Mouse (Mus musculus) frontal cortex, postnatal 36 days (tissue): ENCODE data around the gene Pttg1ip.

Experiments used
- DNase-seq, 2 experiments: peaks; one replicate each; pipeline ENCODE4 v3.0.0; 2022; ENCODE audit warnings: low spot score in 2 of 2

Gene Pttg1ip

DNA sequence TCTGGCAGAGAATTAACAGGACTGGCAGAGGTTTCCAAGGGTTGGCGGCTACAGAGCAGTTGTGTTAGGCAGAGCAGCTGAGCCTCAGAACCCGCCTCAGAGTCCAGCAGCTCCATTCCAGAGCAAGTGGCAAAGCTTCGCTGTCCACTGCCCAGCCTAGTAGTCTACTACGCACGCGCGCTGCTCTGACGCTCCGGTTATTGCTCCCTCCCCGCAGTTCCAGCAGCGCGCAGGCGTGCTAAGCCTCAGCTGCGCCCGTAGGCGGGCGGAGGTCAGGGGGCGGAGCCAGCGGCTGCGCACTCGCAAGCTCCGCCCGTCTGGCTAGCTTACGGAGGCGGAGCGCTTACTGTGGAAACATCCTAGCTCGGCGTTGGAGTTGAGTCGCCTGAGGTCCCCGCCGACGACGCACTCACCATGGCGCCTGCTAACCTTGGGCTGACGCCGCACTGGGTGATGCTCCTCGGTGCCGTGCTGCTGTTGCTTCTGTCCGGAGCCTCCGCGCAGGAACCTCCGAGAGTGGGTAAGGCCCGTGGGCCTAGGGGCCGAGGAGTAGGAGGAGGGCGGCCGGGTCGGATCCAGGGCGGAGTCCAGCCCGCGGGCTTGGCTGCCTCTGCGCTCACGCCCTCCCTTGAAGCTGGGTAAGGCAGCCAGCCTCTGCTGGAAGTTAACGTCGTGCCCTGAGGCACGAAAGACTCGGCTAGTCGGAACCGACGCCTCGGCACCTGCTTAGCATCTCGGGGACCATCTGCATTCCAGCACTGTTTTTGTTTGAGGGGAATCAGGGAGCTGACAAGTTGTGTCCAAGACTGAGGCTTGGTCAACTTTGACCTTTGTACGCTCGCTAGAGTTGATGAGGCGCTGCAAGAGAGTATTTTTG lies at the start of gene Pttg1ip:
TSS of gene Pttg1ip (plus strand) at position 313 of the 877 bp plus-strand sequence.
- DNase-seq, result peak; percentile 93 to 95

DNA sequence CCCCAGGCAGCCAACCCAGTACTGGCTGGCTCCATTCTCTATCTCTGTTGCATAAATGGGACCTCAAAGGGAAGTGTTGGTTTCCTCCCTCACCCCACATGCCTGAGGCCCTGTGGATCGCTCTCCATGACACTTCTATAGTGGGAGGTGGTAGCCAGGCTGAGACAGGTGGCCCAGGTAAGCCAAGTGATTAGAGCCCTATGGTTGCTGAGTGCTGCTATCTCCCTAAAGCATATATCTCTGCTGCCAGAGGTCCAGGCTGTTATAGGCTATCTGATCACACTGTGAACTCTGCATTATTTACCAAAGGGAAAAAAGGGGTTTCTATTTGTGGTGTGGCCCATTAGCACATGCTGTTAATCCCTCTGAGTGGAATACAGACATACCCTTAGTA lies 49.5 kb upstream of the Pttg1ip start:
- no peak for DNase-seq

DNA sequence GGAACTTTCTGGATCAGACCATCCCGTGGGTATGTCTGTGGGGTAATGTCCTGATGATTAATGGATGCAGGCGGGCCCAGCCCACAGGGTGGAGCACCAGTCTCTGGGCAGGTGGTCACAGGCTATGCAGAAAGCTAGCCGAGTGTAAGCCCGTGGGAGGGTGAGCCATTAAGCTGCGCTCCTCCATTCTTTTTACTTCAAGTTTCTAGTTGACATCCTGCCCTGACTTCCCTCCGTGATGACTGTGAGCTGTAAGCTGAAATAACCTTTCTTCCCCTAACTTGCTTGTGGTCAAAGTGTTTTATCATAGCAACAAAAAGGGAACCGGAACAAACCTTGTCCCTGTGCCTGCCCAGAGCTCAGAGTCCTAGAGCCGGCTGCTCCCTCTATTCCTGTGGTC lies 44.8 kb upstream of the Pttg1ip start:
- no peak for DNase-seq

DNA sequence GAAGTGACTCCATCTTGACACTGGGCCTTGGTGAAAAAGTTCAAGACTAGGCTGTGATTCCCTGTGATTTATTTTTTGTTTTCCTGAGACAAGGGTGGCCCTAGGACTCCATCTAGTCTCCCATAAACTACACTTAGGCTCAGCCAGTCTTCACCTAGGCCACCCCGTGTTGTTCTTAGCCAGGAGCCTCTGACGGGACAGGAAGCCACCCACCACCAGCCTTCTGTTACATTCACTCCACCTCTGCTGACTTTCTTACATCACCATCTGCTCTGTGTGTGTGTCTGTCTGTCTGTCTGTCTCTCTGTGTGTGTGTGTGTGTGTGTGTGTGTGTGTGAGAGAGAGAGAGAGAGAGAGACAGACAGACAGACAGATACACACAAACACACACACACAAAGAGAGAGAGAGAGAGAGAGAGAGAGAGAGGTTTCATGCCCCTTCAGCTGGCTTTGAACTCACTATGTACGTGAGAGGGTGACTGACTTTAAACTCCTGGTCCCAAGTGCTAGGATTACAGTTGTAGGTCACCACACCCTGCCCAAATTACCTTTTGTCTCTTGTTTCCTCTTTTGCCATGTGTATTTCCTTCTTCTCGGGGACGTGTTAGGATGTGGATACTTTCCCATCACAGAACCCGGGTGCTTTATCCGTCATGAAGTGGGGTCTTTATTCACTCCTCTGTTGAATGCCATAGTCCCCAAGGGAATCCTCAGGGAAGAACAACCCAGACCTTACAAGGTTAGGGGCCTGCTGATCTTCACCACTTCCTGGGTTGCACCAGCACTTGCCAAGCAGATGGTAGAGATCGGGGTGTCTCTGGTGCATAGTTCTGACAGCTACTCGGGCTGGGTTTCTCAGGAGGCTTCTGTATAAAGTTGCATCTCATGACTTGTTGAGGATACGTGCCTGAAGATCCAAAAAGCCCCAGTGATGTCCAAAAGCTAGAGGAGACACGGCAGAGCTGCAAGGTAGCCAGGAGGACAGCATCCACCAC lies 44.0 kb upstream of the Pttg1ip start:
- DNase-seq, result no peak

DNA sequence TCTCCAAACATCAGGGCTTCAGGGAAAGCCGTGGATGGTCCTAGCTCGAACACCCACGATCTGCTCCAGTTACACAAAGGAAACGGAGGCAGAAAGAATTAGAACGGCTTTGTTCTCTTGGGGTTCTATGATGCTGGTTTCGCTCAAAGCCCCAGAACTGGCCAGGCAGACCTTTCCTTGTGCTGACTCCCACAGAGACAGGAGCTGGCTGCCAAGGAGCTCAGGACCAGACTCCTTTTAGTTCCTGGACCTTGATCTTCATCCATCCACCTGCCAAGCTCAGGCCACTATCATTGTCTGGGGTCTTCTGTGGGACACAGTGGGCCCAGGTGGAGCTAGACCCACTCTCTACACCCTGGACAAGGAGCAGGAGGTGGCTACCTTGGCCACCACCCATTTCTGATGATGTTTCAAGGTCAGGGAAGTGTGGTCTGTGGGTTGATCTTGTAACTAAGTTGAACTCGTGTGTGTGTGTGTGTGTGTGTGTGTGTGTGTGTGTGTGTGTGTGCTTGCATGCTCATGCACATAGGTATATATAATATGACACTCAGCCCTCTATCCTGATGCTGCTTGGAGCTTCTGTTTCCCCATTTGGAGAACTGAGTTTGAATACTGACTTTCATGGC lies 42.1 kb upstream of the Pttg1ip start:
- DNase-seq, result no peak

DNA sequence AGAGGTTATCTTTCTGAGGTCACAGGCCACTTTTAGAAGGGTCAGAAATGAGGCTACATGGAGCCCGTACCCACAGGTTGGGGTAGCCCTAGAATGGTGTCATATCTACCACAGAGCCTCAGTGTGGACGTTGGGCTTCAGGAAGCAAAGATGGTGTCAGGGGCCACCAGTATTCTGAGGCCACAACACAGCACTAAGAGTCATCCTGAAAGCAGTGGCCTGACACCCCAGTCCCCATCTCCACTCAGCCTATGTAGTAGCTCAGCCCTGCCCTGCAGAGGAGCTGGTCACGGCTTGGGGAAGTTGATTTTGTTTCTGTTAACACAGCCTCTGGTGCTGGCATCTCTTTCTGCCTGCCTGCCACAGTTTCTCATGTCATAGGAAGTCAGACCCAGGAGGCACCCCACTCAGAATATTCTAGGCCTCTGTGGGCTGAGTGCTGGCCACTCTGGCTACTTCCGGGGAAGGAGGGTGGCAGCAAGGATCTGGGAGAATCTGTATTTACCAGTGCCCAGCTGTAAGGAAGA lies 40.9 kb upstream of the Pttg1ip start:
- no peak for DNase-seq

DNA sequence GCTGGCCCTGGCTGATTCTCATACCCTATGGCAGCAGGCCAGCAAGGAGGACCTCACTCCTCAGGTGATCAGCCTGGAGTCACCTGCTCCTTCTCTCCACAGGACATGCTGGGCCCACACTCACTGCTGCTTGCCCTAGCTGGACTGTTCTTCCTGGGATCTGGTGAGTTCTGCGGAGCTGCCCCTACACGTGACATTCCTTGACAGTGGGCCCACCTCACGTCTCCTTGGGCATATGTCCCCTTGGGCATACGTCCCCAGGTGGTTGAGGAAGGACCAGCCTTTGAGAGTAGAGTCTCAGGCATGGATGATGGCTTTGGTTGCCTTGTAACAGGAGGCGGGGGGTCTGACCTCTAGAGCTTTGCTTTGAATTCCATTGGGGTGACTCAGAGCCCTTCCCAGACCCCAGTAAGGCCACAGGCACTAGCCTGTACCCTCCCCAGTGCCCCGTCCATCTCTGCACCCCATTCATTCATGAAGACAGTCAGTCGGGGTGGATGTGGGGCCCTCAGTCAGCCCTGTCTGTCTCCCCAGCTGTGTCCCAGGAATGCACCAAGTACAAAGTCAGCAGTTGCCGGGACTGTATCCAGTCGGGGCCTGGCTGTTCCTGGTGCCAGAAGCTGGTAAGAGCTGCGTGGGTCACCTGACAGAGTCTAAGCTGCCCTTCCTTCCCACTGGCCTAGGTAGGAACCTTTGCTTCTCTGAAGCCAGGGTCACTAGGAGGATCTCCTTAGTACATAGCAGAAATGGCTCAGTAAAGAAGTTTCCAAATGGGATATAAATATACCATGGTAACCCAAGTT lies 39.5 kb upstream of the Pttg1ip start:
- DNase-seq, result no peak

DNA sequence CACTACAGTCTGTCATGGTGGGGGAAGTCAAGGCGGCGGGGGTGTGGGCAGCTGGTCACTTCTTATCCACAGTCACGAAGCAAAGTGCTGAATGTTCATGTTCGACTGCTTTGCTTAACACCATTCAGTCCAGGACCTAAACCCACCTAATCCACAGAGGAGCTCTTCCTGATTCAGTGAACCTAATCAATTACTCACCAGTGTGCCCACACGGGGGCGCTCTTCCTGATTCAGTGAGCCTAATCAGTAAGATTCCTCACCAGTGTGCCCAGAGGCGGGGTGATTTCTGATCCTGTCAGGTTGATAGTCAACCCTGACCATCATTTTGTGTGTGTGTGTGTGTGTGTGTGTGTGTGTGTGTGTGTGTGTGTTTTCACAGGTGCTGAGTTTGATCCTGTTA lies 38.3 kb upstream of the Pttg1ip start:
- no peak for DNase-seq

DNA sequence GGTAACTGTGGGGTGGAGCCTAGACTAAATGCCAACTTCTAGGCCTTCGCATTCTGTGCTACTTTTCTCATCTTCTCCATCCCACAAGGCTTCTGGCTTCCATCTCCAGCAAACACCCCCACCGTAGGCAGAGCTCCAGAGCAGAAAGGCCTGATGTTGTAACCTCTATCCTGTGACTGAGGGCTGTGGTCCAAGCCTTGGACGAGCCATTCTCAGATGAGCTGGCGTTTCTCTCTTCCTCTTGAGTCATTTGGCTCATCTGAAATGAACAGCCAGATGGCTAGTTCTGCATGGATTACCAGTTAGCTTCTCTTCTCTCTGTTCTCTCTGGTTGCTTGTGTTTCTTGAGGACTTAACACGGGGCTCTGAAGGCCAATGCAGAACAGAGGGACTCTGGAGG lies 36.6 kb upstream of the Pttg1ip start:
- DNase-seq, result peak; percentile 53 to 60

DNA sequence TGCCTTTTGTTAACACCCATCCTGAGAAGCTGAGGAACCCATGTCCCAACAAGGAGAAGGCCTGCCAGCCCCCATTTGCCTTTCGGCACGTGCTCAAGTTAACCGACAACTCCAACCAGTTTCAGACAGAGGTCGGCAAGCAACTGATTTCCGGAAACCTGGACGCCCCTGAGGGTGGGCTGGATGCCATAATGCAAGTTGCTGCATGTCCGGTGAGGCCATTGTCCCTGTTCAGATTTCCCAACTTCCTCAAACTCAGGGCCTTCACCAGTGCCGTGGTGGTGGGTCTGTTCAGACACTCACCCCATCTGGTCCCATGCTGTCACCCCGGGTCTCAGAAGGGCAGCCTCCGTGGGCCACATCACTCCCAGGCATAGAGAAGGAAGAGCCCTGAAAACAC lies 32.9 kb upstream of the Pttg1ip start:
- no peak for DNase-seq

DNA sequence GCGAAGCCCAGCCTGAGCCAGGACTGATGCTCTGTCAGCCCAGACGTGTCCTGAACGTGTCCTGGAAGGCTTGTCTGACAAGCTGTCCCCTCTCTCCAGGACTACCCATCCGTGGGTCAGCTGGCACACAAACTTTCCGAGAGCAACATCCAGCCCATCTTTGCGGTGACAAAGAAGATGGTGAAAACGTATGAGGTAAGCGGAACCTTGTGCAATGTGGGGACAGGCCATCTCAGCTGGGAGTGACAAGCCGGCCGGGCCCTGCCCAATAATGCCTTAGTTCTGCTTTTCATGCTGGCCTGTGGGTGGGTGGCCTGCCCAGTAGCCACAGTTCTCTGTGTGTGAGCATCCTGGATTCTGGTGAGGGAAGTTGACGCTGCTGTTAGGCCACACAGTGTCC lies 30.6 kb upstream of the Pttg1ip start:
- DNase-seq, result no peak

DNA sequence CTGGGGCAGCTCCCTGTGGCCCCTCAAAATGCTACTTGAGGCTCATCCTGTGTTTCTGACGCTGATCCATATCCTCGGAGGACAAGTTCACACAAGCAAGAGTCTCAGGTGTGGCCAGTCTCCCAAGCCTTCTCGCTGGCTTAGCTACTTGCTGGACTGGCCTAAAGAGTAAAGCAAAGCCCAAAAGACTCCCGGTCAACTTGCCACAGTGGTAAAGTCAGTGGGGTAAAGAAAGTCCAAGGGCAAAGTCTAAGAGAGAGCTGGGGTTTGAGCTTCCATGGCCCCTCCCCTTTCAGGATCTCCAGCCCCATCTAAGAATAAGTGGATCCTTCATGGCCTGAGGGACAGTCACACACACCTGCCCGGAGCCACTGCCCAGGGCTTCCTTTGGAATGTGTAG lies 29.4 kb upstream of the Pttg1ip start:
- no peak for DNase-seq

DNA sequence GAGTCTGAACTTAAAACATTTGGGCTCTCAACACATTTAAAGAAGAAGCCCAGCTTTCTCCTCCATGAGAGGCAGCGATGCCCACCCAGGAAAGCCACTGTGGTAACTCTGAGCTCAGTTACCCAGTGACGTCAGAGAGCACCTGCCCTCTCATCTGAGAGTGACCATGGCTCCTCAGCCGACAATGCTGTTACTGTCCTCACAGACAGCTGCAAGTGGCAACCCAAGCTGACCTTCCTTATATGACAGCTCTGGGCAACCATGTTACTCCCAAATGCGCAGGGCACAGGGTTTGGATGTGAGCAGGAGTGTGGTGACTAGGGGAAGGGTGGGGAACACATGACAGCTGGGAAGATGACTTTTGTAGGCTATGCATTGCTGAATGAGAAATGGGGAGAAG lies 28.2 kb upstream of the Pttg1ip start:
- DNase-seq, result no peak

DNA sequence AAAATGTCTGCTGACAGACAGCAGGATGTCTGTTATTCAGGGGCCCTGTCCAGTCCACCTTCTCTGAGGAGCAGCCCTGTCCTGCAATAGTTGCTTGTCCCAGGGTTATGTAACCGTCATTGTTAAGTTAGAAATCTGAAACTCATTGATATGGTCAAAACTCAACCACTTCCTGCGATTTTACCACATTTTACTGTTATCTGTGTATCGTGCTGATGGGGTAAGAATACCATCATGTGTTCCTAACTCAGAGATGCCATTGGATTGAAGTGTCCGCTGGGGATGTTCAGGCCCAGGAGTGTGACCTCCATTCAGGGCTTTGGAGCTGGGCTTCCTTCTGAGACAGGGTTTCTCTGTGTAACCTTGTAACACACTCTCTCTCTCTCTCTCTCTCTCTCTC lies 26.6 kb upstream of the Pttg1ip start:
- no peak for DNase-seq

DNA sequence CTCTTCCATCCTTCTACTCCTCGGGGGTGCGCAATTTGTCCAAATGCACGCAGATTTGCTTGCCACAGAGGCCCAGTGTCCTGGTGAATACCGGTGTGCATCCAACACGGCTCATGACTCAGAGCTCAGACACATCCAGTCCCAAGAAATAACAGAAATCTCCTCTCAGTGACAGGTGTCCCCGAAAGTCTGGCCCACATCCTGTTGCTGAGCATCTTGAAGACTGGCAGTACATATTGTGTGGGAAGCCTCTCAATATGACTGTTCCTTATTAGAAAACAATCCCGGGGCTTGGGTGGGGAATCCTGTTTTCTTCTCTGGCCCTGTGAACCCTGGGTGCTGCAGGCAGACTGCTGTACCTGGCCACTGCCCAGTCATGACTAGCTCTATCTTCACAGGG lies 24.9 kb upstream of the Pttg1ip start:
- no peak for DNase-seq

DNA sequence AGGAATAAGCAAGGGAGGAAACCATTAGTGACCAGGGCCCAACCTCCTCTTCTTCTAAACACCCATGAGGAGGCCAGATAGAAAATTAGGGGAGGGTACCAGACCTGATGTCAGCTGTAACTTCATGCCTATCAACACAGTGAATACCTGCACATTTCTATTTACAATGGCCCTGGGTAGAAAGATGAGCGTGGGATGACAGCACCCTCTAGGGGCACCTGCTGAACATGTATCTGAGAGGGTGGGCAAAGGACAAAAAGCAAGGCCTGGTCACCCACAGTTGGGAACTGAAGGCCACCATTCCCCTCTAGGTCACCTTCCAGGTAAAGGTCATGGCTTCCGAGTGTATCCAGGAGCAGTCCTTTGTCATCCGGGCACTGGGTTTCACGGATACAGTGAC lies 23.9 kb upstream of the Pttg1ip start:
- no peak for DNase-seq

DNA sequence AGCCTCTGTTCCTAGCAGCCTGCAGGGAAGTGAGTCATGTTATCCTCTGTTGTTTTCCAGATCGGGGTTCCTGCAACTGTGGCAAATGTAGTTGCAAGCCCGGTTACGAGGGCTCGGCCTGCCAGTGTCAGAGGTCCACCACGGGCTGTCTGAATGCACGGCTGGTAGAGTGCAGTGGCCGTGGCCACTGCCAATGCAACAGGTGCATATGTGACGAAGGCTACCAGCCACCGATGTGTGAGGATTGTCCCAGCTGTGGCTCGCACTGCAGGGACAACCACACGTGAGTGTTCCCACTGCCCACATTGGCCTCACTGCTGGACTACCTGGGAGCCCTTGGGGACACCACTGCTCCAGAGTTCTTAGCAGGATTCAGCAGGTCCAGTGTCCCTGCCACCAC lies 21.4 kb upstream of the Pttg1ip start:
- DNase-seq, result no peak

DNA sequence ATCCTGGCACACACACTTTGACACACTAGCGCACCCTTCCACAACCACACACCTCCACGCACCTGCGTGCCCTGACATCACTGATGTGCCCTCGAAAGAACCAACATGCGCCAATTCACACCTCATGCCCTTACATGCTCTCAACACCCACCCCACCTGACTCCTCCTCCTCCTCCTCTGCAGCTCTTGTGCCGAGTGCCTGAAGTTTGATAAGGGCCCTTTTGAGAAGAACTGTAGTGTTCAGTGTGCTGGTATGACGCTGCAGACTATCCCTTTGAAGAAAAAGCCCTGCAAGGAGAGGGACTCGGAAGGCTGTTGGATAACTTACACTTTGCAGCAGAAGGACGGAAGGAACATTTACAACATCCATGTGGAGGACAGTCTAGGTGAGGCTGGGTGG lies 20.7 kb upstream of the Pttg1ip start:
- no peak for DNase-seq

DNA sequence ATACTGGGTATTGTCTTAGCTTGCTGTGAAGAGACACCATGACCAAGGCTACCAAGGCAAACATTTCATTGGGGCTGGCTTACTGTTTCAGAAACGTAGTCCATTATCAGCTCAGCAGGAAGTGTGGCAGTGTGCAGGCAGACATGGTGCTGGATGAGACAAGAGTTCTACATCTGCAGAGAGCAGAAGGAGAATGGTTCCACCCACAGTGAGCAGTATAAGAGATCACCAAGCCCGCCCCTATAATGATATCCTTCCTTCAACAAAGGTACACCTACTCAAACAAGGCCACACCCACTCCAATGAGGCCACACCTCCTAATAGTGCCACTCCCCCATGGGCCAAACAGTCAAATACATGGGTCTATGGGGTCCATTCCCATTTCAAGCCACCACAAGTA lies 20.0 kb upstream of the Pttg1ip start:
- no peak for DNase-seq

DNA sequence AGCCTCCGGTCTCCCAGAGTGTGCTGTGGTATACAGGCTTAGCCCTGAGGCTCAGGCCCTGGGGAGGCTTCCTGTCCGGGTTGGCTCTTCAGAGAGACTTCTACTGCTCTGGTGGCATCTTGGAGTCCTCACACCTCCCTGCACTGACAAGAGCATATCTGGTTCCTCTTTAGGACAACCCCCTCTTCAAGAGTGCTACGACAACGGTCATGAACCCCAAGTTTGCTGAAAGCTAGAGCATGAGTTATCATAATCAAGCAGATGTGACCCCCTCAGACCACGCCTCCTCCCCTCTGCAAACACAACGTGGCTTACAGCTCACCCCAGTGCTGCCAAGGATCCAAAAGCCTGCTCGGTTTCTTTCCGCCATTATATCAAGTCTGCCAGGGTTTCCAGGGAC lies 16.5 kb upstream of the Pttg1ip start:
- no peak for DNase-seq

DNA sequence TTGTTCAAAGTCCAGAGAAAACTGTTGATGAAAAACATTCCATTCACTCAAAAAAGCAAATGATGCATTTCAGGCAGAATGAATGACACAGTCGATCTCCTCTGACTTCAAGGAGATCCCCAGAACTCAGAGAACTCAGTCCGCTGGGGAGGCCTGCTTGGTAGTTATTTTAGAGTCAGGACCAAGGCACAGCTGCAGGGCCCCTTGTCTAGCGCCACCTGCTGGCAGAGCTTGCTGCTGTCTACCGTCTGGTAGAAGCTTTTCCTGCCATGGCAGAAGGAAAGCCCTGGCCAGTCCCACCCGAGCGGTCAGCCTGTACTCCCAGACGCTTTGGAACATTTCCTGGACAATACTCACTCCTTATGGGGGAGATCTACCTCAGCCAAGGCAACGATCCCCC lies 14.9 kb upstream of the Pttg1ip start:
- DNase-seq, result peak; percentile 72 to 74
